Mouse (Mus musculus) kidney, embryonic 16.5 days (tissue): Measurements from ENCODE around the gene Grip2. TPM values are rescaled to one million over a fixed set of nuclear protein-coding genes. Genes with fewer than 3 reads are reported as not detected.

Experiments
- ATAC-seq: fragments of 200-750 bp; cut with Nextera tagmentation; 2 replicates; pipeline ENCODE4 v1.8.0; 2017; ENCODE audit warnings: moderate TSS enrichment; ENCODE audit not compliant: low FRiP score, low TSS enrichment
- H3K27ac ChIP-seq: fragments of 300-500 bp; sonication (generic); 2 replicates; pipeline ENCODE4 v1.5.1; 2014; ENCODE audit warnings: low read length
- H3K27me3 ChIP-seq: fragments of 300-500 bp; sonication (generic); 2 replicates; pipeline ENCODE4 v1.6.1; 2014; ENCODE audit warnings: low read length, control low read depth, mixed read lengths; ENCODE audit not compliant: insufficient read depth
- H3K36me3 ChIP-seq: fragments of 300-500 bp; sonication (generic); 2 replicates; pipeline ENCODE4 v1.6.1; 2014; ENCODE audit warnings: low read length, control low read depth, mixed read lengths; ENCODE audit not compliant: insufficient read depth
- H3K4me1 ChIP-seq: fragments of 300-500 bp; sonication (generic); 2 replicates; pipeline ENCODE4 v1.6.1; 2014; ENCODE audit warnings: low read length, control low read depth, mixed read lengths; ENCODE audit not compliant: insufficient read depth
- H3K4me2 ChIP-seq: fragments of 300-500 bp; sonication (generic); replicated peaks from 2 replicates; pipeline ENCODE4 v1.6.1; 2014; ENCODE audit warnings: low read depth, low read length
- H3K4me3 ChIP-seq: fragments of 300-500 bp; sonication (generic); 2 replicates; pipeline ENCODE4 v1.5.1; 2014; ENCODE audit warnings: mild to moderate bottlenecking, low read length
- H3K9ac ChIP-seq: fragments of 300-500 bp; sonication (generic); replicated peaks from 2 replicates; pipeline ENCODE4 v1.6.1; 2014; ENCODE audit warnings: low read length
- H3K9me3 ChIP-seq: fragments of 300-500 bp; sonication (generic); 2 replicates; pipeline ENCODE4 v1.6.1; 2016; ENCODE audit warnings: low read length, control low read depth
- WGBS: fragments of 180-500 bp; shearing (Covaris S2); extraction: QIAGEN DNeasy Blood & Tissue Kit; methylation state at CpG from one replicate; pipeline ENCODE4 v1.1.7; 2014; 5-methylcytosine and 5-hydroxymethylcytosine counted together
- polyA plus RNA-seq: library from polyadenylated mRNA; unstranded; fragments of >200 nt; fragmentation: Nextera tagmentation; extraction: Ambion mirVana; gene quantifications from 2 replicates; pipeline ENCODE4 v1.2.1, GENCODE M21; 2015

Gene Grip2
- polyA plus RNA-seq, 1 experiment from 2014 or later, result 0.84 TPM

GRCm38 (mm10) chr6:91720588-91721214 is 106.3 kb downstream of the Grip2 start:
- H3K36me3 ChIP-seq, result peaks cover 32% of the 10 kb centered on the region
- peaks cover 41% of the 10 kb centered on the region for H3K4me1 ChIP-seq
- H3K9ac ChIP-seq, result no peak overlapping the region; the same call in 1 of the 2 replicates
- WGBS, result 25% methylated on average over 4 of the region's 4 CpGs
- H3K27me3 ChIP-seq, result no peaks in the 10 kb centered on the region
- no peaks in the 10 kb centered on the region for H3K9me3 ChIP-seq
- peak; percentile 39 for ATAC-seq
- peak overlapping the region; percentile 32; the same call in 1 of the 2 replicates for H3K27ac ChIP-seq
- no peak overlapping the region for H3K4me3 ChIP-seq
- H3K4me2 ChIP-seq, result no peak overlapping the region

GRCm38 (mm10) chr6:91719865-91720533 is 107.1 kb downstream of the Grip2 start:
- peak; percentile 60 for ATAC-seq
- H3K4me2 ChIP-seq, result no peak overlapping the region

GRCm38 (mm10) chr6:91719042-91719747 is 107.9 kb downstream of the Grip2 start:
- Histone ChIP-seq H3K27ac (peak overlapping the region; percentile 77), H3K4me1 (peaks cover 41% of the 10 kb centered on the region), H3K9me3 (no peaks in the 10 kb centered on the region), H3K4me2 (no peak overlapping the region), H3K9ac (no peak overlapping the region; the same call in 1 of the 2 replicates), H3K27me3 (no peaks in the 10 kb centered on the region), H3K36me3 (peaks cover 26% of the 10 kb centered on the region), H3K4me3 (no peak overlapping the region)
- 55% methylated on average over 6 of the region's 6 CpGs for WGBS
- ATAC-seq, result peak; percentile 50; the same call in 1 of the 2 replicates

More at GRCm38 (mm10) chr6:91719865-91720533, 107.1 kb downstream of the Grip2 start:
- H3K36me3 ChIP-seq, result peaks cover 30% of the 10 kb centered on the region
- no peaks in the 10 kb centered on the region for H3K27me3 ChIP-seq
- 10% methylated on average over 9 of the region's 9 CpGs for WGBS
- peak overlapping the region; percentile 77 for H3K27ac ChIP-seq
- no peak overlapping the region for H3K4me3 ChIP-seq
- H3K4me1 ChIP-seq, result peaks cover 41% of the 10 kb centered on the region
- H3K9me3 ChIP-seq, result no peaks in the 10 kb centered on the region
- no peak overlapping the region; the same call in none of the 2 replicates for H3K9ac ChIP-seq

- Histone ChIP-seq H3K27ac (peak overlapping the region; percentile 51; the same call in 1 of the 2 replicates), H3K4me3 (no peak overlapping the region), H3K9me3 (no peaks in the 10 kb centered on the region), H3K36me3 (peaks cover 20% of the 10 kb centered on the region), H3K4me2 (no peak overlapping the region), H3K27me3 (no peaks in the 10 kb centered on the region), H3K4me1 (peaks cover 44% of the 10 kb centered on the region), H3K9ac (no peak overlapping the region)
- no peak for ATAC-seq
- WGBS, result 68% methylated on average over 3 of the region's 3 CpGs
These were observed 108.4 kb downstream of the Grip2 start for GRCm38 (mm10) chr6:91718603-91719002.

- Histone ChIP-seq H3K9me3 (no peaks in the 10 kb centered on the region), H3K27ac (no peak overlapping the region), H3K36me3 (peaks cover 15% of the 10 kb centered on the region), H3K4me2 (no peak overlapping the region), H3K4me1 (peaks cover 50% of the 10 kb centered on the region), H3K9ac (no peak overlapping the region), H3K27me3 (no peaks in the 10 kb centered on the region), H3K4me3 (no peak overlapping the region)
- 88% methylated on average over 2 of the region's 2 CpGs for WGBS
- ATAC-seq, result no peak
These were observed 109.0 kb downstream of the Grip2 start for GRCm38 (mm10) chr6:91718067-91718466.

- Histone ChIP-seq H3K27me3 (no peaks in the 10 kb centered on the region), H3K9ac (no peak overlapping the region), H3K4me2 (no peak overlapping the region), H3K36me3 (peaks cover 6% of the 10 kb centered on the region), H3K27ac (no peak overlapping the region), H3K9me3 (no peaks in the 10 kb centered on the region), H3K4me1 (peaks cover 61% of the 10 kb centered on the region), H3K4me3 (no peak overlapping the region)
- ATAC-seq, result no peak
- WGBS, result 67% methylated on average over 6 of the region's 6 CpGs
These were observed 110.9 kb downstream of the Grip2 start for GRCm38 (mm10) chr6:91715988-91716810.

- Histone ChIP-seq H3K4me2 (no peak overlapping the region), H3K27me3 (no peaks in the 10 kb centered on the region), H3K9me3 (no peaks in the 10 kb centered on the region), H3K9ac (no peak overlapping the region), H3K27ac (no peak overlapping the region), H3K4me3 (no peak overlapping the region), H3K36me3 (peaks cover 6% of the 10 kb centered on the region), H3K4me1 (peaks cover 51% of the 10 kb centered on the region)
- 76% methylated on average over 8 of the region's 8 CpGs for WGBS
- no peak for ATAC-seq
These were observed 112.0 kb downstream of the Grip2 start for GRCm38 (mm10) chr6:91715023-91715422.

- H3K36me3 ChIP-seq, result peaks cover 12% of the 10 kb centered on the region
- peaks cover 35% of the 10 kb centered on the region for H3K4me1 ChIP-seq
- peak; percentile 25; the same call in 1 of the 2 replicates for ATAC-seq
- no peak overlapping the region for H3K4me3 ChIP-seq
- H3K27me3 ChIP-seq, result no peaks in the 10 kb centered on the region
- 12% methylated on average over 5 of the region's 5 CpGs for WGBS
- H3K9me3 ChIP-seq, result peaks cover 4% of the 10 kb centered on the region; the same call in 1 of the 2 replicates
- peak overlapping the region; percentile 42; the same call in 1 of the 2 replicates for H3K9ac ChIP-seq
- no peak overlapping the region; the same call in 1 of the 2 replicates for H3K4me2 ChIP-seq
- H3K27ac ChIP-seq, result peak overlapping the region; percentile 71
These were observed 113.6 kb downstream of the Grip2 start for GRCm38 (mm10) chr6:91713370-91713896.

DNA sequence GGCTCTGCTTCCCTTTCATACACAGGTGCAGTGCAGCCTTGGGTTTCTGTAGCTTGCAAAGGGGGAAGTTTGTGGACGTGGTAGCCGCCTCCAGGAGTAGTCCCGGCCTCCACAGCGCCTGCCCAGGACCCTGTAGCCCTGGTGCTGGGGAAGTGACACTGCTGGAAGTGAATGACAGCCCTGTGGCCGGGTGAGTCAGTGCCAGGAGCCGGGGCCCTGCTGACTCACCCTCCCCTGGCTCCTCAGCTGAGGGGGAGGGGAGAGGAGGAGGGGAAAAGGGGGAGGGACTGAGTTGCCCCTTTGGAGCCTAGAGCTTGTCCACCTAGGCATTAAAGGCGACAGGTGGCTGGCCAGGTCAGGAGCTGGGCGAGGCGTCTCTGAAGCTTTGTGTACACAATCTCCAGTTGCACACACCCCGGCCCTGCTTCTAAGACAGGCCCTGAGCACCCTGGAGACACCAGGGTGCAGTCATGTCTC is 114.2 kb downstream of the Grip2 start:
- Histone ChIP-seq H3K9me3 (peaks cover 4% of the 10 kb centered on the region; the same call in 1 of the 2 replicates), H3K4me2 (no peak overlapping the region; the same call in 1 of the 2 replicates), H3K27me3 (no peaks in the 10 kb centered on the region), H3K4me3 (no peak overlapping the region), H3K36me3 (peaks cover 16% of the 10 kb centered on the region), H3K27ac (peak overlapping the region; percentile 71), H3K9ac (peak overlapping the region; percentile 42; the same call in 1 of the 2 replicates), H3K4me1 (peaks cover 29% of the 10 kb centered on the region)
- ATAC-seq, result peak; percentile 83
- 12% methylated on average over 10 of the region's 10 CpGs for WGBS
